Mouse (Mus musculus): ENCODE measurements around the gene Serpinb6a.
"Not testable (repeated sequence)": the region's sequence is repeated elsewhere in the genome, so short reads cannot be mapped to it uniquely, and the experiment has no call there.

Gene Serpinb6a

DNA sequence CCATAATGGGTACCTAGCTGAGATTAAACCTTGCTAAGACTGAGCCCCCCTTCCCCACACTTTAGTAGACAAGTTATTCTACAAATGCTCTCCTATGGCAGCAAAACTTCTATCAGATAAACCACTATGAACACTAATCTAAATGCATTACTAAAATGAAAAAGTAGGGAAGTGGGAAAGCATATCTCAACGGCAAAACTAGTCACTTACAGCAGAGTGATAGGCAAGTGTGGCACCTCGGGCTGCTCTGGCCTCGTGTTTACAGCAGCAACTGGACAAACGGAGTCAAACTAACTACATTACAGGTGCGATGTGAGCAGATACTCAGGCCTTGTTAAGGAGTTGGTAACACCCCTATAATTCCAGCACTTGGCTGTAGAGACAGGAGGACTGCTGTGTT is 13.0 kb downstream of the Serpinb6a start:
- DNase-seq (ENCODE audit: low spot score in 2 of 2): no peak

GRCm38 (mm10) chr13:33966574-33966973 is 36.0 kb downstream of the Serpinb6a start:
- DNase-seq (ENCODE audit: low spot score in 2 of 2): no peak

- DNase-seq (ENCODE audit: low spot score in 2 of 2): no peak
These were observed 36.6 kb downstream of the Serpinb6a start for GRCm38 (mm10) chr13:33966025-33966412.

- DNase-seq (ENCODE audit: low spot score in 2 of 2): no peak
These were observed 37.3 kb downstream of the Serpinb6a start for GRCm38 (mm10) chr13:33965056-33966024.

DNA sequence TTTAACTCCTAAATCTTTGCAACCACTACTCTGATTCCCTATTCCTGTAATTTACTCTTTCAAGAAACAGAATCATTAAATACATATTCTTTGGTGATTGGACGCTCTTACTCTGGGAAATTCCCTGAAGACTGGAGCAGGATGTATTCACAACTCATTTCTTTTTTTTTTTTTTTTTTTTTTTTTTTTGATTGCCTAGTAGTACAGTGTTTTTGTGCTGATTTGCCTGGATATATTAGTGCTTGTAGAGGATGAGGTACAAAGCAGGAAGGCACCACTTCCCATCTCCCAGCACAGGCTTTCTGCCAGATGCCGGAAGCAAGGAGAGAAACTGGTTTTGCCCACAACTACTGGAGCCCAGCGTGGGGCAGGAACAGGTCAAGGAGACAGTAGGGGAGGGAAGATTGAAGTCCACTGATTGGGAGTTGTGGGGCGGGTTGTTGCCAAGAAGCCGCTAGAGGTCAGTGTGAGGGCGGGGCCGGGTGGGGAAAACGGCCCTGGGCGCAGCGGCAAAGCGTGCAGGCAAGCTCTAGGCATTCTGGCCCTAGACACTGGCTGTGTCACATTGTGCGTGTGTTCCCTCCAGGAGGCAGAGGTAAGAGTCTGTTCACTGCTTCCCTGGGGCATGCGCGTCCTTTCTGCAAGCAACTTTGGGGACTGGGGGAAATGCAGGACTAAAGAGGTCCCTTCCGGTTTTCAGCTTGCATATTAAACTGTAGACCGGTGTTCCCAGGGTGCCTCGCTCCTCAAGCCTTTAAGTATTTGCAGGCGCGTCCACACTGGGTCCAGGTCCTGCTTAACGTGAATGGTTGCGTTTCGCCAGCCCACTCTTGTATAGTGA is 38.2 kb downstream of the Serpinb6a start, which contains the start of gene Nqo2:
TSS of gene Nqo2 (plus strand) at position 482 of the 841 bp plus-strand sequence.
- DNase-seq (ENCODE audit: low spot score in 2 of 2): peak; percentile 50 to 64

DNA sequence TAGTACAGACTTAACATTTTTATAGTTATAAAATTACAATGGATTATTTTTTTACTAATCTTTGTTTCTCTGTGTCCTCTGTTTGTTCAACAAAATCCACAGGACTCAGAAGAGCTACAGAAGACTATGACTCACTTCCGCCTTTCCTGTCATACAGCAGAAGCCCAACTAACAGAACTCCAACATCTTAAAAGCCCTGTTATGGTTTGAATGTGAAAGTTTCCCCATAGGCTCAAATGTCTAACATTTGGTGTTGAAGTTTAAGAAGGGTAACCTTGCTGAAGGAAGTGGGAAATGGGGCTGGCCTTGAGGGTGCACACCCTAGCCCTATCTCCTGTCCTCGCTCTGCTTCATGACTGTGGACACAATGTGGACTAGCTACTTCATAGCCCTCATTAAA is 42.8 kb downstream of the Serpinb6a start:
- DNase-seq (ENCODE audit: low spot score in 2 of 2): no peak

DNA sequence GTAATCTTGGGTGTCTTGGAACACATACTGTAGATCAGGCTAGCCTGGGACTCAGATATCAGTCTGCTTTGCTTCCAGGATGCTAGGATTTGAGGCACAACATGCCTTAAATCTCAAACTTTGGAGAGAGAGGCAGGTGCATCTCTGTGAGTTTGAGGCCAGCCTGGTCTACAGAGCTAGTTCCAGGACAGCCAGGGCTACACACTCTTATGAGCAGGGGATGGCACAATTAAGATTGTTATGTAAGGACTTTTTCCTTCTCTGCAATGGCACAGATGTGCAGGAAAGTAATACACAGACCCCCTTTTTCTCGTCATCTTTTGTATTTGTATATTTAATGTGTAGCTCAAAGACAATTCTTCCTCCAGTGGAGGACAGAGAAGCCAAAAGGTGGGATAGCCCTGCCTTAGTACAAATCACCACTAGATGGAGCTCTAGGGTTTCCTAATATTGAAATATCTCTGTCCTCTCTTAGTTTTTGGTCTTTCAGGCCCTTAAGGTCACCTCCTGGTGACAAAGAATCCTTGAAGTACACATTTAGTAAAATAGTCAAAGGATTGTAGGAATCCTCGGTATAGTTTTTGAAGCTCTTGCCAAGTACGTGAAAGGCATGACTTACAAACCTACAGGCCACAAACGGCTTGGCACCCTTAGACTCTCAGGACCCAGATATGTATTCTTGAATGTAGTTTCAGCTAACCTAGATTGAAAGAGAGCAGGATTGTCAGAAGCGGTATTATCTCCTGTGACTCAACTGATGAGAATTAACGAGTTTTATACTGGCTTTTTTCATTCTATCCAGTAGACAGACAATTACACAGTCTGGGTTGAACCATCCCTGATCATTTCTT is 45.8 kb downstream of the Serpinb6a start:
- DNase-seq (ENCODE audit: low spot score in 2 of 2): peak; percentile 27

GRCm38 (mm10) chr13:33952947-33953346 is 49.6 kb downstream of the Serpinb6a start:
- no peak for DNase-seq (ENCODE audit: low spot score in 2 of 2)

- no peak for DNase-seq (ENCODE audit: low spot score in 2 of 2)
These were observed 50.5 kb downstream of the Serpinb6a start for GRCm38 (mm10) chr13:33952075-33952449.

DNA sequence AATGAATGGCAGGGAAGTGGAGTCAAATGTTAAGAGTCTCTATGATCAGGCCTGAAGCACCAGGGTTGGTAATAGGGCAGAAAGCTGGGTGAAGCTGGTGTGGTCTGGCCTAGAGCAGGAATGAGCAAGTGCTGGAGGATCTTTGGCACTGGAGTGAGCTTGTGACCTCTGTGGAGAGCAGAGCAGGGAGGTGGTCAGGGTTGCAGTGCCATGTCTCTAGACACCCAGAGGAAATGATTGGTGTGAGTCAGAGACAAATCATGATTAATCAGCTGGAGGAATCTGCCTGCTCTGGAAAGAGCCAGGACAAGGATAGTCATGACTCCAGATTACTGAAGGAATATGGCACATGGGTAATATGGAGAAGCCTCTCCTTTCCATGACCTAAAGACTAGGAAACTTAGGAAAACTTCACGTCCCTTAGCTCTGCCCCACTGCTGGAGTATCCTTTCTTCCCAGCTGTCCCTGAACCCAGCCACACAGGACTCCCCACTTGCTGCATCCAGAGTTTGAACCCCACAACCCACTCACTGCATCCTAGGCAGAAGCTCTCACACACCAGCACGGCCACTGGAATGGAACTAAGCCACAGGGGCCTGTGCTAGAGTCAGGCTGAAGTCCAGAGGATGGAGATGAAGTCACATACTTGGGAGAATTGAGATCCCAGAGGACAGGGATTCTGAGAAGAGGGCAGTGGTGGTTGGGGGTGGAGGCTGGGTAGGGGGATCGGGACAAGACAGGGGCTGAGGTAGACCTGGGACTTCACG is 51.1 kb downstream of the Serpinb6a start:
- no peak for DNase-seq (ENCODE audit: low spot score in 2 of 2)

DNA sequence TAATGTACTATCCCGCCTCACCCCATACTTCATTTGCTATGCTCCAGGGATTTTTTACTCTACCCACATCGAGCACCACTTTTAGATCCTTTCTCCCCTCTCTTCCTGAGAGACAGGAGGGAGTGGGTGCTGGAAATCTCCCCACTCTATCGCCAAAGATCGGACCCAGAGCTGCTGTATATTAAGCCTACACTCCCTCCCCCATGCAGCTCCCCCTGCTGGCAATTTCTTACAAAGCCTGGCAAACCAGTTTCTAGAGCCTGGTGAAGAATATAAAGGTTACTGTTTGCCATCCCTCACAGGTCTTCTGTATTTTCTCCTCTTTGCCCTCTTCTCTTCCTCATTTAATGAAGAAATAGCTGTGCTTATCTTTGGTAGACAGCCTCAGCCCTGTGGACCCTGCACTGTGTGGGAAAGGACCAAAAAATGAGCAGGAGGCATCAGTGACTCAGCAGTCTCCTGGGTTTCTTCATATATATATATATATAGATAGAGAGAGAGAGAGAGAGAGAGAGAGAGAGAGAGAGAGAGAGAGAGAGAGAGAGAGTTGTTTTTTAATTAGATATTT is 60.3 kb downstream of the Serpinb6a start:
- DNase-seq (ENCODE audit: low spot score in 2 of 2): peak; percentile 24 to 50

GRCm38 (mm10) chr13:33941288-33941808 is 61.2 kb downstream of the Serpinb6a start:
- no peak for DNase-seq (ENCODE audit: low spot score in 2 of 2)

GRCm38 (mm10) chr13:33937587-33937986 is 65.0 kb downstream of the Serpinb6a start:
- DNase-seq (ENCODE audit: low spot score in 2 of 2): not testable (repeated sequence)

- no peak for DNase-seq (ENCODE audit: low spot score in 2 of 2)
These were observed 65.4 kb downstream of the Serpinb6a start for GRCm38 (mm10) chr13:33937151-33937550.

GRCm38 (mm10) chr13:33935465-33936181 is 67.0 kb downstream of the Serpinb6a start:
- DNase-seq (ENCODE audit: low spot score in 2 of 2): peak; percentile 49 to 61

- DNase-seq (ENCODE audit: low spot score in 2 of 2): no peak
These were observed 67.9 kb downstream of the Serpinb6a start for GRCm38 (mm10) chr13:33934743-33935142.

- no peak for DNase-seq (ENCODE audit: low spot score in 2 of 2)
These were observed 71.7 kb downstream of the Serpinb6a start for GRCm38 (mm10) chr13:33930912-33931311.

DNA sequence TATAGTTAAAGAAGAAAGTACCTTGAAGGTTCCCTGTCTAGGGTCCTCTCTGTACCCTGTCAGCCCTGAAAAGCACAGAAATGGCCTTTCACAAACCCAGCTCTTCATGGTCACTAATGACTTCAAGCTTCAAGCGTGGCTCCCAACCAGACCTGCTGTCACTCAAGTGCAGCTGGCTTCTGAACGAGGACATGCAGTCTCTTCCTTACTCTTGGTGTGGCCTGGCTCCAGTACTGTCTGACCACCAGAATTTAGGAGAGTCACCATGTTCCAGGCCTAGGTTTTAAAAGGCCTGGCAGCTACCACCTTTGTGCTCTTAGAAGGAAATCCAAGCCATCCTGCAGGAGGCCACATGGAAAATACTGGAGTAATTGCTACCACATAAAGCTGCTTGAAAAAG is 72.3 kb downstream of the Serpinb6a start:
- DNase-seq (ENCODE audit: low spot score in 2 of 2): no peak

GRCm38 (mm10) chr13:33921699-33922098 is 80.9 kb downstream of the Serpinb6a start:
- DNase-seq (ENCODE audit: low spot score in 2 of 2): no peak

Measured in right cerebral cortex, adult 2 months (tissue).